Mouse (Mus musculus): ENCODE data around the gene Lpgat1.

Lpgat1 gene

DNA sequence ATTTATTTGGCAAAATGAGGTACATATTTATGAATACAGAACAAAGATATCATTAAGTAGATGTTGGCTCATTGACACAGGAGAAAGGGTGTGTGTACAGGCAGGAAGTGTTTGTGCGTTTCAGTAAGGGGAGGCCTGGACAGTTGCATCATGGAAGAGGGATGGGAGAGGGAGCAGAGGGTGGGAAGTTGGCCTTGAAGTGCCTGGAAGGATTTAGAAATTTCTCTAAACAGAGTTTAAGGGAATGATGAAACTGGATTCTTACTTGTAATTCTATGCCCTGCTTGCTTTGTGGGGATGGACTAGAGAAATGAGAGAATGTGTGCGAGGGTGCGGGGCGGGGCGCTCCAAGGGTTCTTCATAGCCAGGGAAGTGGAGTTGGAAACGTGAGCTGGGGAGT, 20.2 kb downstream of the Lpgat1 start:
- no peak for DNase-seq

- DNase-seq = no peak
These were observed 21.1 kb downstream of the Lpgat1 start for GRCm38 (mm10) chr1:191738726-191739125.

GRCm38 (mm10) chr1:191740587-191741361, 23.1 kb downstream of the Lpgat1 start:
- peak in 1 of 2 experiments; percentile 38 for DNase-seq

DNA sequence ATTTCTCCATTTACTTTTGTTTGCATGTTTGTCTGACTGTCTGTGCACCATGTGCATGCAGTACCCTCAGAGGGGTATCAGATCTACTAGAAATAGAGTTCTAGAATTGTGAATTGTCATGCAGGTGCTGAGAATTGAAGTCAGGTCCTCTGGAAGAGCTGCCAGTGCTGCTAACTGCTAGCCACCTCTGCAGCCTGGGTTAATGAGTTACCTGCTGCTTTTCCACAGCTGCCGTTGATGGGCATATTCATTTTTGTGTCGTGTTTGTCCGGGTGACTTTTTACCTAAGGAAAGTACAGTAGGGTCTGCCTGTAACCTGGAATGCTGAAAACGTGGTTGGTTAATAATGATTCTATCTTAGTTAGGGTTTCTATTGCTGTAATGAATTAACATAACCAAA, 24.0 kb downstream of the Lpgat1 start:
- no peak for DNase-seq

DNA sequence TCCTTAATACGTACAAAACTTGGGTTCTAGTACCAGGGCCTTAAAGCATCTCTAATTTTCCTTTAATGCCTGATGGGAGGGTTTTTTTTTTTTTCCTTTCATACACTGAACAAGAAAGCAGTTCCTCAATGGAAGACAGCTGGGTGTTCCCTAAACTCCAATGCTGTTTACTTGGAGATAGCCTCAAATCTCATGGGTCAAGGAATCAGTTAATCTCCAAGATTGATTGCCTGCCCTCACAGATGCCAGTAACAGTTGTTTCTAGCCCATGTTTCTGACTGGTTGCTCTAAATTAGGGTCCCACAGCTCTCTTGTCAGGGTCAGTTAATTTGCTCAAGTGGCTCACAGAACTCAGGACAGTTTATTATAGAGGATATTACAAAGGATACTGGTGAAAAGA, 30.8 kb downstream of the Lpgat1 start:
- no peak for DNase-seq

GRCm38 (mm10) chr1:191756520-191757199, 39.0 kb downstream of the Lpgat1 start:
- DNase-seq = peak; percentile 78 to 82

- DNase-seq = no peak
These were observed 56.5 kb downstream of the Lpgat1 start for GRCm38 (mm10) chr1:191774106-191774505.

DNA sequence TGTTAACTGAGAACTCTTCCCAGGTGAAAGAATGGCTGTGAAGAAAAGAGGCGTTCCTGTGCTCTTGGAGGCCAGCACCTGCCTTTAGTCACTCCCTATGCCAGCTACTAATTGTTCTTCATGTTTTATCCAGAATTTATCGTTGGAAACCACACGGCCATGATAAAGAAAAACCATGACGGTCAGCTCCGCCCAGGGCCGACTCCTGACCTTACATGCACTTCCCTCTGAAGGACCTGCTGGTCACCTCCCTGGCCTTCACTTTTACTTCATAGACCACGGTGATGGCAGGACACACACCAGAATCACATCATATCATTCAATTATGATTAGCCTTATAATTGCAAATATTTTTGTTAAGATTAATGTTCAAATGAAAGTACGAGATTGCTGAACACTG, 57.5 kb downstream of the Lpgat1 start:
- no peak for DNase-seq

GRCm38 (mm10) chr1:191777521-191777920, 59.9 kb downstream of the Lpgat1 start:
- no peak for DNase-seq

GRCm38 (mm10) chr1:191780470-191780869, 62.8 kb downstream of the Lpgat1 start:
- no peak for DNase-seq

DNA sequence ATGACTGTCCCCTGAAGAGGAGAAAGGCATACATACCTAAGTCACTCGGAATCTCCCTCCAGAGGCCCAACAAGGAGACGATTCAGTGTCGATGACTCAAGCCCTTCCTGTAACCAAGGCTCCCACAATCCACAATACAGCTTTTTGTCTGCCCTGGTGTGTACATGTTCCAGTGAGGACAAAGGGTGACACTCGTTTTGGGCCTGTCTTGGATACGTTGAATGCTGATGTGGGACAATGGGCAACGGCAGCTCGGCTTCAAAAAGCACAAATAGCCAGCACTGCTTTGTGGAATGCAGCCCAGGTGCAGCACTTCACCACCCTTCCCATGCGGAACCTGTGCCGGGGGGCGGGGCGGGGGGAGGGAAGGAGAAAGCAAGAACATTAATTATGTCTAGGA, 67.5 kb downstream of the Lpgat1 start:
- DNase-seq = no peak

DNA sequence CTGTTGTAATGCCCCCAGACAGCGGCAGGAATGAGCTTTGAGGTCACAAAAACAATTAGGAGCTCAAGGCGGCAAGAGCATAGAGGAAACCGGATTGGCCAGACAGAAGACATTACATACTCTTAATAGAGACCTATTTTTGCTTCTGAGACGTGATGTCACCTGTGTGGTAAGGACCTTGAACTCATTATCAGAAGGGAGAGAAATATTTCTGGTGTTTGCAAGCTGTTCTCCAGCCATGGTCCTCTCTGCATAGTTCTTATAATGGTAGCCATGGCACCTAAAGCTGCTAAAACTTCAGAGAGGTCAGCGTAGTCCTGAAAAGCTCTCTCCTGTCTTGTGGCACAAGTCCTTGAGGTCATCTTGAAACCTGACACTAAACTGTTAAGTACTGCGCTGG, 68.6 kb downstream of the Lpgat1 start:
- DNase-seq = no peak

DNA sequence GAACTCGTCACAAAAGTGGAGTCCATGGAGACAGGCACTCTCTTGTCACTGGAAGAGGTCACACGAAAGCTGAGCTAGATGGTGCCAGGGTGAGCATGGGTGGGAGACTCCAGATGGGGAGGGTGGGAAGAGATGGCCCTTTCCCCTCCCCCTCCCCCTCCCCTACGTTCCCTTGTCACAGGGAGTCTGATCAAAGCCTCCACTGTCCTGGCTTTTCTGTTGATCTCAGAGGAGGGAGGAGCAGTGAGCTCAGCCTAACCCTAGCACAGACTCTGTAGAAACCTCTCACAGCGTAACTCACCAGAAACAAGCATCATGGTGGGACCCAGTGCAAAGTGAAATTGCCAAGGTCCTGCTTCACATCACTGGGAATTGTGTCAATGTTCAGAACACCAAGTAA, 69.7 kb downstream of the Lpgat1 start:
- DNase-seq = no peak

- DNase-seq = no peak
These were observed 75.4 kb downstream of the Lpgat1 start for GRCm38 (mm10) chr1:191792991-191793390.

DNA sequence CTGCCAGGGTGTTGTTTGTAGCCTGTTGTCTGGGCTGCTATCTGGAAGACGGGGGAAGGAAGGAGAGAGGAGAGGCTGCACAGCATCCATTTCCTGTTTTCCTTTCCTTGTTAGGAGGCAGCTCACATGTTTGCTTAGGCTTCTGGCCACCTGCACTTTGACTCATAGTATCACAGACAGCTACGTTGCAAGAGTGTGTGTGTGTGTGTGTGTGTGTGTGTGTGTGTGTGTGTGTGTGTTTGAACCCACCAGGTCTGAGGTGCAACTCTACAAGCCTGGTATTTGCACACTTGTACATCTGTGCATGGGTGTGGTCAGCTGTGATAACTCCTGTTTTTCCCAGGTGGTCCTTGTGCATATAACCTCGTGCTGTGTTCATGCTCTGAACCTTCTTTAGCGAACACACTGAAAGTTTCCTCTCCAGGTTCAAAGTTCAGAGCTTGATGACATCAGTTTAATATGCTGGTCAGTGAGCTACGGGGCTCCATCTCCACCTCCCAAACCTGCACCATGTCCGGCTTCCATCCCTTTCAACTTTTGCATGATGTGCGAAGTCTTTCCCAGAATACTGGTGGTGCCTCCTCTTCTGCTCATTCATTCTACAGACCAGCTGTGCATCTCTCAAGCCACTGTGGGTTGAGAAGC, 76.4 kb downstream of the Lpgat1 start:
- DNase-seq = no peak

- DNase-seq = no peak
These were observed 78.7 kb downstream of the Lpgat1 start for GRCm38 (mm10) chr1:191796238-191796896.

DNA sequence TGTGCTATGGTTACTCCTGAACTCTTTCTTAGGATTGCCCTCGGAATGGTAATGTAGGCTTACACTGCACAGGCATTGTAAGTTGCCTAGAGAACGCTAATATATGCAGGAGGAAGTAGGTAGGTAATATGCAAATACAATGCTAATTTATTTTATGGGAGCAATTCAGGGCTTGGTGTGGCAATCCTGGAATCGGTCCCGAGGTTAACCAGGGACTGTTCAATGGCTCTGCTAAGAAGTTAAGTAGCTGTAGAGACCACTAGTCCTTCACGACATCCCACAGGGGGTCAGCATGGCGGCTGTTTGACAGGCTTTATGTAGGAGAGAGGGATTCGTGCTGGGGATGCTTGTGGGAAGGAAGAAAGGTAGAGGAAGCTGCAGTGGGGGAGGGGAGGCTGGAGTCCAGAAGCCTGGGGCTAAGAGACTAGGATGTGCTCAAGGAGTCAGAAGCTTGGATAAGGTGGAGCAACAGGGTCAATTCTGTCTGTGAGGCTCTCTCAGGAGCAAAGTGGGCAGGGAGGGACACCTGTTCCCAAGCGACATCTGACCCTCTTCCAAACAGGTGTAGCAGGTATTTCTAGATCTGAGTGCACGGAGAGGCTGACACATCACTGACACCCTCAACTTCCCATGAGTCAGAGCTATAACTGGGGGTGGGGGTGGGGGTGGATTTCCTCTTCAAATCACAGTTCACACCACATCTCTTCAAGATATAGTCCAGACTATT, 84.6 kb downstream of the Lpgat1 start:
- DNase-seq = no peak

GRCm38 (mm10) chr1:191802820-191803655, 85.4 kb downstream of the Lpgat1 start:
- DNase-seq = no peak

DNA sequence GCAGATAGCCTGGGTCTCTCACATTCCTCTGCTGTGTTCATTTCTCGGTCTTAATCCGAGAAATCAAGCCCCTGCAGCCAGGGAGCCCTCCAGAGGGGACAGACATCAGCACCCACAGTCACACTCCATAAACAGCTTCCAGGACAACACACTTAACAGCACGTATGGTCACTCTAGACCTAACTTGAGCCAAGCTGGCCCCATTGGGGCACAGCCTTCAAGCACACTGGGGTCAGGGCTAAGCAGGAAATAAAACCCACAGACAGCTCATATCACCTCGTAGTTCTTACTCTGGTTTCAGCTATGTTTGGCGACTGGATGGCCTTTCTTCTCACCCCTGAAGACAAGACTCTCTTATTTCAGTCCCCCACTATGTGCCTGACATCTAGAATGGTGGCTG, 87.1 kb downstream of the Lpgat1 start:
- no peak for DNase-seq

DNA sequence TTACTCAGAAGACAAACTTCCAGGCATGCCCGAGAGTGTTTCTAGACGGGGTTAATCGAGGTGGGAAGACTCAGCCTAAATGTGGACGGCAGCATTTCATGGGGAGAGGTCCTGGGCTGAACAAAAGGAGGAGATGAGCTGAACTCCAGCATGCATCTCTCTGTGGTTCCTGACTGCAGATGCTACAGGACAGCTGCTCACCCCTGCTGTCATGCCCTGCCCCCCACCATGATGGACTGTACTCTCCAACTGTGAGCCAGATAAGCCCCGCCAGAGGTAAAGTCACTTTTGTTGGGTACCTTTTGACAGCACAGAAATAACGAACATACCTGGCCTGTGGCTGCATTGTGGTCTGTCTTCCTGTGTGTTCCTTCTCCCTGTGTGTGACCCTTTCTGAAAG, 88.2 kb downstream of the Lpgat1 start:
- no peak for DNase-seq

DNA sequence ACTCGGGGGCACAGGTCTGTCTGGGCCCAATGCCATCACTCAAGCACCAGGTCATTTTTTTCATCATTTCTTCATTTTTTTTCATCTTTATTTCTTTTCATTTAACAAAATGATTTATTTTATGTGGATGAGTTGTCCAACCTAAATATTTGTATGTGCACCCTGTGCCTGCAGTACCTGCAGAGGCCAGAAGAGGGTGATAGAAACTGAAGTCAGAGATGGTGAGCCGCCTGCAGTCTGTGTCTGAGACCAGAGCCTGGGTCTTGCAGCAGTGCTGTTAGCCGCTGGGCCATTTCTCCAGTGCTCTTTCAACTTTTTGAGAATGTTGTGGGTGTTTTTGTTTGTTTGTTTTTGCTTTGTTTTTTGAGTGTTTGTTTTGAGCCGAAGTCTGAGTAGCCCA, 89.1 kb downstream of the Lpgat1 start:
- DNase-seq = peak; percentile 49 to 50

DNA sequence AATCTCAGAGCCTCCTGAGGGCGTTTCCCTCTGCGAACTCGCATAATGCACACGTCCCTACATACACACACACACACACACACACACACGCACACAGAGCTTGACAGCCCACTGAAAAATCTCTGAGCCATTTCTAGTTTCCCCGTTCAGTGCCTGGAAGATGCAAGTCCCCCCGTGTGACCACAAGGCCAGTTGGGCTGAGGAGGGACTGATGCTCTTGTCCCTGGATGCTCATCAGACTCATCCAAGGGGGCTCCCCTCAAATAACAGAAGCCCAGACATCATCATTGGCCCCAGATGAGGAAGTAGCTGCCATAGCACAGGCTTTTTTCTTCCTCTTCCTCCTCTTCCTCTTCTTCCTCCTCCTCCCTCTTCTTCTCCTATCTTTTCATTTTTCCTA, 90.3 kb downstream of the Lpgat1 start:
- peak in 1 of 2 experiments; percentile 21 for DNase-seq
